Mouse (Mus musculus) testis, postnatal 14 days (tissue): Measurements from ENCODE around the gene Taar8a.
"Not testable (repeated sequence)": the region's sequence is repeated elsewhere in the genome, so short reads cannot be mapped to it uniquely, and the experiment has no call there.

Experiments used
- DNase-seq: peaks from one replicate; pipeline ENCODE4 v3.0.0; 2021; ENCODE audit warnings: low spot score

Gene Taar8a

DNA sequence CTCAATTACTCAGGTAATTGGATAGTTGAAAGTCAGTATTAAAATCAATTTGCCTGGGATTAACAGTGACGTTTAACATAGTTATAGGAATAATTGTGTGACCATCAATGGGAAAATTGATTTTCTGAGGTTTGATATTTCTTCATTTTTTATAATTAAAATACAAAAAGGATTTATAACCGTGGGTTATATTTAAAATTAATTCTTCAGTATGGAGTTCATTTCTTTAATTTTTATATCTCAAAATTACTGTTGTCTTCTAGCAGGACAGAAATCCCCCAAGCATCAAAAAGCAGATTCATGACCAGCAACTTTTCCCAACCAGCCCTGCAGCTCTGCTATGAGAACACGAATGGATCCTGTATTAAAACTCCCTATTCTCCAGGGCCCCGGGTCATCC lies at the start of gene Taar8a:
Taar8a (plus strand) TSS at position 301 of the 400 bp plus-strand sequence.
- not testable (repeated sequence) for DNase-seq

DNA sequence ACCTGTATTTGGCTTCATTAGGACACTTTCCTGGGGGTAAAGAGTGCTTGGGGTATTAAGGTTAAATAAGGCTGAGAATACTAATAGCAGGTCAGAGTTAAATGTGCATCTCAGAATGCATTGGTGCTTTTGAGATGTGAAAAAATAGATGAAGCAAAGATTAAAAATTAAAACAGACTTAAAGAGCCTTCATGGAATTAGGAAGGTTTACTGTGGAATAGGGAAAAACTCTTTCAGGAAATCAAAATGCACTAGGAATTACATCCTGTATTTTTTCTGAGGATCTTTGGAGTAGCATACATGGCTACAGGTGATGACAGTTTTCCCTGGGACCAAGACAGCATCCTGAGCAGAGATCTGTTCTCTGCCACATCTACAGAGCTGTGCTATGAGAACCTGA lies 49.4 kb upstream of the Taar8a start, which contains the start of gene Taar7d:
Taar7d (plus strand) TSS at position 301 of the 400 bp plus-strand sequence.
- no peak for DNase-seq

DNA sequence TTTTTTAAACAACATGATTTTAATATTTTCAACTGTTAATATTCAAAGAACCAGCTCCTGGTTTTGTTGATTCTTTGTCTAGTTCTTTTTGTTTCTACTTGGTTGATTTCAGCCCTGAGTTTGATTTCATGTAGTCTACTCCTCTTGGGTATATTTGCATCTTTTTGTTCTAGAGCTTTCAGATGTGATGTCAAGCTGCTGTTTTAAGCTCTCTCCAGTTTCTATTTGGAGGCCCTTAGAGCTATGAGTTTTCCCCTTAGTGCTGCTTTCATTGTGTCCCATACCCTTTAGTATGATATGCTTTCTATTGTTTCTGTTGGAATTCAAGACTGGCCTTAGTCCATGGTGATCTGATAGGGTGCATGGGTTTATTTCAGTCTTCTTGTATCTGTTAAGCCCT lies 45.0 kb upstream of the Taar8a start:
- DNase-seq = no peak

DNA sequence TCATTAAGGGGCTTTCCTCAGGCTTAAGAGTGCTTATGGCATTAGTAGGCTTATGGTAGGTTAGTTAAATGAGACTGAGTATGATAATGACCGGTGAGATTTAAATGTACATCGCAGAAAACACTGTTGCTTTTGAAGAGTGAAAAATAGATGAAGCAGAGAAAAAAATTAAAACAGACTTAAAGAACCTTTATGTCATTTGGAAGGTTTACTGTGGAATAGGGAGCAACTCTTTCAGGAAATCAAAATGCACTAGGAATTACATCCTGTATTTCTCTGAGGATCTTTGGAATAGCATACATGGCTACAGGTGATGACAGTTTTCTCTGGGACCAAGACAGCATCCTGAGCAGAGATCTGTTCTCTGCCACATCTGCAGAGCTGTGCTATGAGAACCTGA lies 39.0 kb upstream of the Taar8a start, which contains the start of gene Taar7e:
Taar7e (plus strand) TSS at position 301 of the 400 bp plus-strand sequence.
- DNase-seq = no peak

DNA sequence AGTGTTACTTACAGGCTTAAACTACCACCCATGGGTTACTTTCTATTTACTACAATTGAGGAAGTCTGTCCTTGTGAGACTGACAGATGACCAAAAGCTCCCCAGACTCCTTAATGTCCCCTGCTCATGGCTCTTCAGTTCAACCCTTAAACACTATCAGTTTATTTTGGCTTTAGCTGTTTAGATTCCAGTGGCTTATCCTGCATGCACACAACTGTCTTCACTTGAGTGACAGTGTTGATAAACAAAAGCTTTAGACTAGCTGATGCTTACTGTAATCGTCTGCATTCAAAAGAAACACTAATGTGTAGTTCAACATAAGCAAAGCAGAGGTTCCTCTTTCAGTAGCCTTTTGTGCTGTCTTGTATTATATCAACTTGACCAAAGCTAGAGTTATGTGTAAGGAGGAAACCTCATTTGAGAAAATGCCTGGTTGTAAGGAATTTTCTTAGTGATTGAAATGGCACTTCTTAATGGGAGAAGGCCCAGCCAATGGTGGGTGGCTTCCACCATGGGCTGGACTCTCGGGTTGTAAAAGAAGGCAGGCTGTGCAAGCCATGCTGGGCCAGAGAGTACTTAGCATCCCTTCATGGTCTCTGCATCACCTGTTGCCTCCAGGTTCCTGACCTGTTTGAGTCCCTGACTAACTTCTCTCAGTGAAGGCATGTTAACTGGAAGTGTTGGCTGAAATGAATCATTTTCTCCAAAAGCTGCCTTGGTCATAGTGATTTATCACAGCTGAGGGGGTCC lies 36.0 kb upstream of the Taar8a start:
- DNase-seq = no peak

DNA sequence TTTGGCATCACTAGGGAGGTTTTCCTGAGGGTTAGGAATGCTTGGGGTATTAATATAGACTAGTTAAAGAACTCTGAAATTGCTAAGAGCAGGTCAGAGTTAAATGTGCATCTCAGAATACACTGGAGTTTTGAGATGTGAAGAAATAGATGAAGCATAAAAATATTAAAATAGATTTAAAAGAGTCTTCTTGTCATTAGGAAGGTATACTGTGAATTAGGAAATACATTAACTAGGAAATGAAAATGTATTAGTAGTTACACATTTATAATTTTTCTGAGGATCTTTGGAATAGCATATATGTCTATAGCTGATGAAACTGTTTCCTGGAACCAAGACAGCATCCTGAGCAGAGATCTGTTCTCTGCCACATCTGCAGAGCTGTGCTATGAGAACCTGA lies 27.1 kb upstream of the Taar8a start, which contains the start of gene Taar7f:
Taar7f (plus strand) TSS at position 301 of the 400 bp plus-strand sequence.
- DNase-seq = no peak

DNA sequence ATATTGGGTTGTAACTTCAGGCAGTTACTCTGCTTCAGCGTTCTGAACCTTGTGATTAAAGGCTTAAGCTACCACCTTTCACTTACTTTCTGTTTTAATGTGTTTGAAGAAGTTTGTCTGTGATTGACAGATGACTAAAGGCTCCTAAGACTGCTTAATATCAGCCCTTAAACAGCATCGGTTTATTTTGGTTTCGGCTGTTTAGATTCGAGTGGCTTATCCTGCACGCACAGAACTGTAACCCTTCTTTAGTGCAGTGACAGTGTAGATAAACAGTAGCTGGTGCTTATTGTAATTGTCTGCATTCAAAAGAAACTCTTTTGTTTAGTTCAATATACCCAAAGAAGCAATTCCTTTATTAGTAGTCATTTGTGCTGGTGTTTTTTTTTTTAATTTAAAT lies 24.3 kb upstream of the Taar8a start:
- DNase-seq = no peak

DNA sequence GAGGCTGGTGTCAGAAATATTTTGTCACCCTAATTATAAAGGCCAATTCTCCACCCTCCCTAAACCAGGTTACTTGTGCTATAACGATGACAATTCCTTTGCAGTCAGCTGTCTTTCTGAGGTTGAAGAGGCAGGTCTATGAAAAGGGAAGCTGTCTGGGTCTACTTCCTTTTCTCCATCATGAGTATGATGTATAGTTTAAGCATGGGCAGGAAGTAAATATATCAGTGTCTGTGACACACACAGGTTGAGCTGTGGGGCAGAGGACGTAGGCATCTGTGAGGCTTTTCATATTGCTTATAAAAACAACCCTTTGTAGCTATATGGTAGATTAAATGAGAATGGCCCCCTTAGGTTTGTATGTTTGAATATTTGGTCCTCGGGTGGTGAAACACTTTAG lies 17.3 kb upstream of the Taar8a start:
- DNase-seq = no peak

DNA sequence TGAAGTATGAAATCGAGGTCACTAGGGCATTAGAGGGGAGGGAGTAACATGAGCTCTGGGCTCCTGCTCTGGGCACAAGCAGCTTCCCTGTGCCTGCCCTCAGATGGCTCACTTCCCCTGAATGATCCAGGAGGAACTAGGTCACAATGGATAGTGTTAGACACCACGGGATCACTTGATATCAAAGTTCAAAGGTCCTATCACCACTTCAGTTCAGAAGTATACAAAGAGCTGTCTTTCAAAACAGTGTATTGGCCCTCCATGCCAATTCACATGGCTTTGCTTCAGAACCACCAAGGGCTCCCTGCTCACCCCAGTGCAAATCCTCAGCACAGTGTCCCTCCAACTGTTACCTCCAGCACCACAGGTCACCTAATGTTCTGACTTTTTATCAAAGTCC lies 1.5 kb upstream of the Taar8a start:
- DNase-seq = not testable (repeated sequence)

DNA sequence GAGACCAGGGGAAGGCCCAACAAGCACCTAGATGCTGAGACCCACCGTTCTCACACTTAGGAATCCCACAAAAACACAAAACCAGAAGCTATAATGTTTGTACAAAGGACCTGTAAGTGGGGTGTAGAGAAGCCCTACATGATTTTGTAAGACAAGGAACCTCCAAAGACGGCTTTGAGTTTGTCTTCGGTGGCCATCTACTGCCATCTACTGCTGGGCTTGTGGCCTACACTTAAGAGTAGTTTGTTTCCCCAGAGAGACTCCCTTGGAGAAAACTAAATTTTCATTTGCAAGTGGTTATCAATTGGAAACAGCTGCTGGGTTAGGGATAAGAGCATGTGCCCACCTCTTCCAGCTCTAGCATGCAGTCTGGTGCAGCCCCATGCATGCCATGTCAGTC lies 3.9 kb downstream of the Taar8a start:
- DNase-seq = no peak

DNA sequence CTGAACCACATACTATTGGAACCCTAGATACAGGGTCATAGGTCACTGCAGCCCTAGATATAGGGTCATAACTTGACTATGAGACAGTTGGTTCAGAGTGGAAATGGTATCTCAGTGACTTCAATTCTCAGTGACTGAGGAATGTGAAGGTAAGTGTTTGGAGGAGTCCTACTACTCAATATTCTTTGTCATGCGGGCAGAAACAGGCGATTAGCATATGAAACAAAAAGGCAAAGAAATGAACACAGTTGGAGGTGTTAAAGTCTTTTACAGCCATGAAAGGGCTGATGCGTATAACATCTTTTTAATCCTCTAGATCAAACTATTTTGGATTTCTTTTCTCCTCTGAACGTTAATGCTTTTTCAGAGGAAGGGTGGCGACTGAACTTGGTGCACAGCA lies 9.6 kb downstream of the Taar8a start:
- DNase-seq = no peak

DNA sequence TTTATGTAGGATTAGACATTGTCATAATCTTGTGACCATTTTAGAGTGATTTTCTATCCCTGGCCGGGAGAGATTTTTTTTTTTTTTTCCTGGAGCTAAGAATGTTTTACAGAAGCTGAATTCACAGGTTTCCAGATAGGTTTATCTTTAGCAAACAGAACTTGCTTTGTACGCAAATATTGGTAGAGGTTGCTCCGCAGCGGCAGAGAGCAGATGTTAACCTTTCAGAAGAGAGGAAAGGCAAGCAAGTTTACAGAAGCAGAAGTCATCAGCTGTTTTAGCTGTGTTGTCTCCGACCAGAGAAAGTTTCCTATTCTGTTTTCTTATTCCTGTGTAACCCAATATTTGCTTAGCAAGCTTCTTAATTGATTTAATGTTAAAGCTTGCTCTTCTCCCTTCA lies 10.3 kb downstream of the Taar8a start:
- DNase-seq = no peak

DNA sequence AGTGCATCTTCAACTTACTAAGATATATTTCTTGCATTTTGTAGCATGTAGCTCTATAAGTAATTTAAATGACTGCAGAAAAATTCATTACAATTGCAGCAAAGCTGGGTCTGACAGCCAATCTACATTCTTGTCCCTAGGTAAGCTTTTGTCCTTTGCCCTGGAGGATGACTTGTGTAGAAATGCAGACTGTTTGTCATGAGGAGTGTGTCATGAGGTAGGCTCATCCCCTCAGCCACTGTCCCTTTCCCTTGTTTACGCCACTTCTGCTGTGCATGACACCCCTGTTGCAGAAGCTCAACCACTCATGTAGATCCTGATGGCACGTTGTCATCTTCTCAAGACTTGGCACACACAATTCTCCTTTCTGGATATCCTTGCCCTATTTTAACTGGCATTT lies 10.9 kb downstream of the Taar8a start:
- no peak for DNase-seq

DNA sequence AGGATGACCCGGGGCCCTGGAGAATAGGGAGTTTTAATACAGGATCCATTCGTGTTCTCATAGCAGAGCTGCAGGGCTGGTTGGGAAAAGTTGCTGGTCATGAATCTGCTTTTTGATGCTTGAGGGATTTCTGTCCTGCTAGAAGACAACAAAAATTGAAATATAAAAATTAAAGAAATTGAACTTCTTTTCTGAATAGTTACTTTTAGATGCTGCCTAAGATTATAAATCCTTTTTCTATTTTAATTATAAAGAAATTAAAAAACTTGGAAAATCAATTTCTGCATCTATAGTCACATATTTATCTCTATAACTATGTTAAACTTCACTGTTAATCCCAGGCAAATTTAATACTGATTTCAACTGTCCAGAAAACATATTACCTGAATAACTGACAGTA lies 15.9 kb downstream of the Taar8a start, which contains the start of gene Taar8b:
Taar8b (minus strand) TSS at position 101 of the 400 bp plus-strand sequence.
- no peak for DNase-seq

DNA sequence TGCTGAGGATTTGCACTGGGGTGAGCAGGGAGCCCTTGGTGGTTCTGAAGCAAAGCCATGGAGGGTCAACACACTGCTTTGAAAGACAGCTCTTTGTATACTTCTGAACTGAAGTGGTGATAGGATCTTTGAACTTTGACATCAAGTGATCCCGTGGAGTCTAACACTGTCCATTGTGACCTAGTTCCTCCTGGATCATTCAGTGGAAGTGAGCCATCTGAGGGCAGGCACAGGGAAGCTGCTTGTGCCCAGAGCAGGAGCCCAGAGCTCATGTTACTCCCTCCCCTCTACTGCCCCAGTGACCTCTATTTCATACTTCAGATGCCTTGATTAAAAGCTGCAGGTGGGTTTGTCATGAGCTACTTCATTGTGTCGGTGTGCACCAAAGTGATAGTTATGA lies 20.7 kb downstream of the Taar8a start:
- DNase-seq = not testable (repeated sequence)

DNA sequence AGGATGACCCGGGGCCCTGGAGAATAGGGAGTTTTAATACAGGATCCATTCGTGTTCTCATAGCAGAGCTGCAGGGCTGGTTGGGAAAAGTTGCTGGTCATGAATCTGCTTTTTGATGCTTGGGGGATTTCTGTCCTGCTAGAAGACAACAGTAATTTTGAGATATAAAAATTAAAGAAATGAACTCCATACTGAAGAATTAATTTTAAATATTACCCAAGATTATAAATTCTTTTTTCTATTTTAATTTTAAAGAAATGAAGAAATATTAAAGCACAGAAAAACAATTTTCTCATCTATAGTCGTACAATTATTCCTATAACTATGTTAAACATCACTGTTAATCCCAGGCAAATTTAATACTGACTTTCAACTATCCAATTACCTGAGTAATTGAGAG lies 25.5 kb downstream of the Taar8a start, which contains the start of gene Taar8c:
Taar8c (minus strand) TSS at position 101 of the 400 bp plus-strand sequence.
- DNase-seq = not testable (repeated sequence)

DNA sequence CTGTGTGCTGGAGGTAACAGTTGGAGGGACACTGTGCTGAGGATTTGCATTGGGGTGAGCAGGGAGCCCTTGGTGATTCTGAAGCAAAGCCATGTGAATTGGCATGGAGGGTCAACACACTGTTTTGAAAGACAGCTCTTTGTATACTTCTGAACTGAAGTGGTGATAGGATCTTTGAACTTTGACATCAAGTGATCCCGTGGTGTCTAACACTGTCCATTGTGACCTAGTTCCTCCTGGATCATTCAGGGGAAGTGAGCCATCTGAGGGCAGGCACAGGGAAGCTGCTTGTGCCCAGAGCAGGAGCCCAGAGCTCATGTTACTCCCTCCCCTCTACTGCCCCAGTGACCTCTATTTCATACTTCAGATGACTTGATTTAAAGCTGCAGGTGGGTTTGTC lies 27.0 kb downstream of the Taar8a start:
- not testable (repeated sequence) for DNase-seq

DNA sequence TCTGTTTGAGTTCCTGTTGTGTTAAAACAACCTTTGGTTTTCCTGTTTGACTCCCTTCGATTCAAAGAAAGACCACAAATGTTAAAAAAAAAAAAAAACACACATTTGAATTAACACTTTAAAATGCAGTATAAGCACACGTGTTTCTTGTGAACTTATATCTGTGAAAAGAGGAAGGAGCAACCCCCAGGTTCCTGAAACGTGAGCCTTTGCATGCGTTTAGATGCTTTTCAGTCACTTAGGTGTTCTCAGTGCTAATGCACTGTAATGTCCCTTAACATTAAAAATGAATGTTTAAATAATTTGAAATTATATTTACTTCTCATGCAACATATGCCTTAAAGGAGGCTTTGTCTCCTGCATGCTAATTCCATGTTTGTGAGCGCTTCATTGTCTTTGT lies 31.4 kb downstream of the Taar8a start:
- no peak for DNase-seq

DNA sequence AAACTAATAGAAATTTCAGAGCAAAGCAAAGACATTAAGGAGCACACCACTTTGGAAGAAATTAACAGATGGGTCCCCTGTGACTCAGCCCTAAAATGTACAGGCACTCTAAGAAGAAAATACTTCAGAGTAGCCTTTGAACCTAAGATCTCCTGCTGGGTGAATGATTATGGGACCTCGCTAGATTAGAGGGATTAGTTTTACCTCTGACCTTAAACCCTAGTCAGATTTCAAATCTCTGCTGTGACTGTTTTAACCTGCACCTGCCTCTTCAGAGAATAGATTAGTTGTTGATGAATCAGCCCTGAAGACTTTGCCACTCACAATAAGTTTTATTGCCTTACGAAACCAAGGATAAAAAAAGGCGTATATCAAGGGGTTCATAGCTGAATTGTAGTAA lies 31.9 kb downstream of the Taar8a start:
- no peak for DNase-seq

DNA sequence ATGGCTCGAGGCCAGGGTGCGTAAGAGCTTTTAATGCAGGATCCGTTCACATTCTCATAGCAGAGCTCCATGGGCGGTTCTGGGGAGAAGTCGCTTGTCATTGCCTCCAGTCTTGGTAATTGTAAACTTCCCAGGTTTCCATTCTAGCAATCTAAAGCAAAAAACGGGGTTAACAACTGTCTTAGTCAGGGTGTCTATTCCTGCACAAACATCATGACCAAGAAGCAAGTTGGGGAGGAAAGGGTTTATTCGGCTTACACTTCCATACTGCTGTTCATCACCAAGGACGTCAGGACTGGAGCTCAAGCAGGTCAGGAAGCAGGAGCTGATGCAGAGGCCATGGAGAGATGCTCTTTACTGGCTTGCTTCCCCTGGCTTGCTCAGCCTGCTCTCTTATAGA lies 33.1 kb downstream of the Taar8a start, which contains the start of gene Taar9:
Taar9 (minus strand) TSS at position 101 of the 400 bp plus-strand sequence.
- not testable (repeated sequence) for DNase-seq

DNA sequence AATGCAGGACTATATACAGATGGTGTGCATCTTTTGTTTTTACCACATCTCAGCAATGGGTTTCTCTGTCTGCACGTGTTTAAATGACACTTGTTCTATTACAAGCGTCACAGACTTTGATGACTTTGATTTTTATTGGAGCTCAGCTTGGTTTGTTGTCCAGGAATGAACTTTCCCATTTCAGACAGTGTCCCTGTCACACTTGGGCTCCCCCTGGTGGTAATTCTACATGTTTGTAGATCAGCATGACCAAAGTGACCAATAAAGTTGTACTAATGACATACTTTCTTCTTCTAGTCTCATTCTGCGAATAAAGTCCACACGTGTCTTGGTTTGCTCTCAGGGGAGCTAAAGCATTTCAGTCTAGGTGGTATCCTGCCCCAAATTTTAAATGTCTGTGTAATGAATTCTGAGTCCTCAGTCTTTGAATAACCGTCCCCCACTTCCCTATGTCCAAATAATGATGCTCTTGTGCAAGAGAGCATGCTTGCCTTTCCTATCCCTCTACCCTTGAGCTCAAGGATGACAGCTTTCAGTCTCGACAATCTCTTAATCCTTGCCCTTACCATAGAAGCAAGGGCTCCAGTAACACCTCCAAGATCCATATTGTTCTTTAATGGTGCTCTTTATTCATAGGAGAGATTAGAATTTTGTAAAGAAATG lies 34.9 kb downstream of the Taar8a start:
- no peak for DNase-seq
